In the genomic region with DNA sequence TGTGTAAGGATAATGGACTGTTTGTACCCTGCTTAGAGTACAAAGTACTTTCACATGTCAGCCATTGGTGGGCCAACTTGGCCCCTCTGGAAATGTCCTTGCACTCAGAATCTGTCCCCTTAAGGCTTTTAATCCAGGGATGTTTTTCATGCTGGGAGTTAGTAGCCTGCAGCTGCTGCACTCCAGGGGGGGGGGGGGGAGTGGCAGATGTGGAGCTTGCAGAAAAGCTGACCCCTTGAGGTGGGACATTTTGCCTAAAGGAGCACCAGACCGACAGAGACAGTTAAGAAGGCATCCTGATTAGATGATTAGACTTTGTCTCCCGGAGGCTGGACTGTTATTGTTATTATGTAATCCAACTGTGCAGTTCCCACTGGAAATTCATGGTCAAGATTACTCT, we compare ENCODE assay signal across 9 mouse cellular contexts. TPM values are rescaled to one million over a fixed set of nuclear protein-coding genes. Genes with fewer than 3 reads are reported as not detected.
DNase-seq lines count a peak whose midpoint lies in the region; ATAC-seq lines count a peak whose summit lies in the region.
"Had no signal": no experiment of that assay in that cellular context is flagged by ENCODE, and none has a peak within 500 bp of the region (broad histone marks: within the 10 kb centered on the region; RNA-seq: fewer than 3 reads in every experiment).

No protein-coding gene starts in this region.

- peak overlapping the region; percentile 90 for H3K9ac ChIP-seq in heart, embryonic 12.5 days
- H3K9ac ChIP-seq in embryonic facial prominence, embryonic 14.5 days (ENCODE audit: low read depth, low read length): peak overlapping the region; percentile 36; the same call in 1 of the 2 replicates
- H3K9ac ChIP-seq in hindbrain, embryonic 12.5 days: peak overlapping the region; percentile 27; the same call in 1 of the 2 replicates
- H3K9ac ChIP-seq in midbrain, embryonic 11.5 days (ENCODE audit: low read length): no peak overlapping the region; the same call in 1 of the 2 replicates

- WGBS in heart, embryonic 12.5 days: 3% methylated on average over 2 of the region's 2 CpGs
- 11% methylated on average over 2 of the region's 2 CpGs for WGBS in embryonic facial prominence, embryonic 14.5 days
- 17% methylated on average over 2 of the region's 2 CpGs for WGBS in hindbrain, embryonic 12.5 days
- 8% methylated on average over 2 of the region's 2 CpGs for WGBS in midbrain, embryonic 11.5 days

- no peak for DNase-seq in heart, adult 8-10 months (ENCODE audit: low spot score)
- DNase-seq in embryonic facial prominence, embryonic 14.5 days (ENCODE audit: low spot score): no peak
- no peak for DNase-seq in midbrain, embryonic 11.5 days (ENCODE audit: low spot score, missing footprints)
- DNase-seq in adrenal gland, adult 2 months: no peak
- no peak for DNase-seq in left cerebral cortex, adult 8-10 months (ENCODE audit: low spot score in 2 of 2)
- no peak for DNase-seq in adrenal gland, postnatal 14 days

- H3K4me1 ChIP-seq in heart, embryonic 12.5 days (replicated peaks): peaks cover 59% of the 10 kb centered on the region
- H3K4me1 ChIP-seq in embryonic facial prominence, embryonic 14.5 days (ENCODE audit: control insufficient read depth, insufficient read depth, low read length): peaks cover 17% of the 10 kb centered on the region
- peaks cover 60% of the 10 kb centered on the region for H3K4me1 ChIP-seq in hindbrain, embryonic 12.5 days
- H3K4me1 ChIP-seq in midbrain, embryonic 11.5 days (ENCODE audit: control insufficient read depth, insufficient read depth, low read length): peaks cover 21% of the 10 kb centered on the region

- peak overlapping the region; percentile 91 for H3K4me2 ChIP-seq in heart, embryonic 12.5 days
- H3K4me2 ChIP-seq in embryonic facial prominence, embryonic 14.5 days (ENCODE audit: low read depth, low read length): peak overlapping the region; percentile 68
- peak overlapping the region; percentile 53 for H3K4me2 ChIP-seq in hindbrain, embryonic 12.5 days (replicated peaks)
- H3K4me2 ChIP-seq in midbrain, embryonic 11.5 days: peak overlapping the region; percentile 33

- peaks cover 46% of the 10 kb centered on the region for H3K36me3 ChIP-seq in heart, embryonic 12.5 days
- peaks cover 31% of the 10 kb centered on the region for H3K36me3 ChIP-seq in embryonic facial prominence, embryonic 14.5 days (ENCODE audit: control insufficient read depth, insufficient read depth, low read length)
- H3K36me3 ChIP-seq in hindbrain, embryonic 12.5 days: peaks cover 19% of the 10 kb centered on the region; the same call in 1 of the 2 replicates
- no peaks in the 10 kb centered on the region for H3K36me3 ChIP-seq in midbrain, embryonic 11.5 days (ENCODE audit: control insufficient read depth, insufficient read depth, low read length)

- no peaks in the 10 kb centered on the region for H3K27me3 ChIP-seq in heart, embryonic 12.5 days (replicated peaks)
- no peaks in the 10 kb centered on the region for H3K27me3 ChIP-seq in embryonic facial prominence, embryonic 14.5 days (replicated peaks; ENCODE audit: control insufficient read depth, insufficient read depth, low read length)
- H3K27me3 ChIP-seq in hindbrain, embryonic 12.5 days: 0 out of 2 replicates have a peak, but pooled peaks cover 6% of the 10 kb centered on the region
- no peaks in the 10 kb centered on the region for H3K27me3 ChIP-seq in midbrain, embryonic 11.5 days (ENCODE audit: control insufficient read depth, insufficient read depth, low read length)
- H3K27me3 ChIP-seq: CH12.LX had no signal

- peak overlapping the region; percentile 85 for H3K27ac ChIP-seq in heart, embryonic 12.5 days (ENCODE audit: poor library complexity, severe bottlenecking)
- no peak overlapping the region for H3K27ac ChIP-seq in embryonic facial prominence, embryonic 14.5 days (replicated peaks; ENCODE audit: low read depth, low read length)
- H3K27ac ChIP-seq in hindbrain, embryonic 12.5 days: no peak overlapping the region
- no peak overlapping the region for H3K27ac ChIP-seq in midbrain, embryonic 11.5 days (ENCODE audit: low read depth, low read length)

- peak overlapping the region; percentile 93 for H3K4me3 ChIP-seq in heart, embryonic 12.5 days
- peak overlapping the region; percentile 19 for H3K4me3 ChIP-seq in embryonic facial prominence, embryonic 14.5 days (ENCODE audit: low read depth, low read length)
- peak overlapping the region; percentile 21 for H3K4me3 ChIP-seq in hindbrain, embryonic 12.5 days
- H3K4me3 ChIP-seq in midbrain, embryonic 11.5 days (ENCODE audit: low read depth, low read length): no peak overlapping the region

- no peaks in the 10 kb centered on the region for H3K9me3 ChIP-seq in heart, embryonic 12.5 days (replicated peaks)
- no peaks in the 10 kb centered on the region for H3K9me3 ChIP-seq in embryonic facial prominence, embryonic 14.5 days (ENCODE audit: control insufficient read depth, low read length)
- no peaks in the 10 kb centered on the region for H3K9me3 ChIP-seq in hindbrain, embryonic 12.5 days (replicated peaks)
- no peaks in the 10 kb centered on the region for H3K9me3 ChIP-seq in midbrain, embryonic 11.5 days (ENCODE audit: control insufficient read depth, low read length)

- ATAC-seq in heart, embryonic 12.5 days (ENCODE audit: insufficient number of reproducible peaks, low FRiP score): no peak
- no peak for ATAC-seq in embryonic facial prominence, embryonic 14.5 days (ENCODE audit: low read depth)
- ATAC-seq in hindbrain, embryonic 12.5 days (ENCODE audit: low FRiP score): no peak
- ATAC-seq in midbrain, embryonic 11.5 days (ENCODE audit: low FRiP score): no peak

RNA-seq across cellular contexts. Expression of a gene that starts 2.3 kb away (rescaled TPM):
- polyA plus RNA-seq in heart, embryonic 12.5 days (2016; fragmentation: Nextera tagmentation; extraction: Ambion mirVana): 22.6 and 23.7 TPM in 2 replicates
- total RNA-seq in heart, adult 8-10 months (2022): 100 to 1,000 TPM; 352 to 622 (median 508) TPM
- polyA plus RNA-seq in embryonic facial prominence, embryonic 14.5 days (2014; fragmentation: Nextera tagmentation; extraction: Ambion mirVana): 3.2 and 3.5 TPM in 2 replicates
- polyA plus RNA-seq in hindbrain, embryonic 12.5 days (2016; fragmentation: Nextera tagmentation; extraction: Ambion mirVana): 4.3 and 4.4 TPM in 2 replicates
- 5.1 and 5.3 TPM in 2 replicates for polyA plus RNA-seq in midbrain, embryonic 11.5 days (2014; fragmentation: Nextera tagmentation; extraction: Ambion mirVana)
- total RNA-seq in adrenal gland, adult 2 months (2021): 10 to 100 TPM; 22.0 to 53.6 TPM
- 25.8 and 26.3 TPM in 2 replicates for polyA plus RNA-seq in adrenal gland, adult 2 months (2012; rRNA removed)
- total RNA-seq in left cerebral cortex, adult 8-10 months (2022): 10 to 100 TPM; 38.8 to 43.8 (median 41.5) TPM
- 41.7 and 53.4 TPM in 2 replicates for total RNA-seq in adrenal gland, postnatal 14 days (2021)

Comparison
In these comparisons a context has a peak if more than half of its experiments do, and no peak if none do; other contexts are left out.
1. H3K4me2 ChIP-seq: peak in every context shown above with its lines; median percentile 91 in heart, embryonic 12.5 days; 68 in embryonic facial prominence, embryonic 14.5 days; 53 in hindbrain, embryonic 12.5 days; 33 in midbrain, embryonic 11.5 days.